Mouse (Mus musculus) C2C12 (cell line): ENCODE measurements around the gene Nt5c2. TPM values are rescaled to one million over a fixed set of nuclear protein-coding genes. Genes with fewer than 3 reads are reported as not detected.

Experiments used
- H3K27me3 ChIP-seq: one replicate; pipeline ENCODE4 v1.6.1; 2011; ENCODE audit not compliant: control insufficient read depth, insufficient read depth, insufficient read length
- H3K36me3 ChIP-seq: one replicate; pipeline ENCODE4 v1.6.1; 2011; ENCODE audit not compliant: control insufficient read depth, insufficient read depth
- H3K4me3 ChIP-seq: one replicate; pipeline ENCODE4 v1.5.1; 2011; ENCODE audit warnings: mild to moderate bottlenecking, control low read depth; ENCODE audit not compliant: poor library complexity, insufficient read depth, severe bottlenecking
- H3K79me2 ChIP-seq: one replicate; pipeline ENCODE4 v1.6.1; 2011; ENCODE audit not compliant: control insufficient read depth, insufficient read depth
- H3K79me3 ChIP-seq: one replicate; pipeline ENCODE4 v1.6.1; 2011; ENCODE audit warnings: low read depth, control low read depth
- H3ac ChIP-seq: one replicate; pipeline ENCODE3; 2011; ENCODE audit warnings: low read depth; ENCODE audit not compliant: control insufficient read depth, insufficient read length
- CEBPB ChIP-seq: IDR thresholded peaks from one replicate; pipeline ENCODE4 v1.6.1; 2011; ENCODE audit warnings: low read depth, mild to moderate bottlenecking, control low read depth, moderate library complexity
- CTCF ChIP-seq: IDR thresholded peaks from one replicate; pipeline ENCODE4 v1.5.1; 2011; ENCODE audit not compliant: control insufficient read depth, insufficient read depth, insufficient read length
- FOSL1 ChIP-seq: IDR thresholded peaks from one replicate; pipeline ENCODE4 v1.8.0; 2011; ENCODE audit warnings: mild to moderate bottlenecking, low read length; ENCODE audit not compliant: poor library complexity, insufficient read depth, severe bottlenecking
- MAX ChIP-seq: IDR thresholded peaks from one replicate; pipeline ENCODE4 v1.6.1; 2011; ENCODE audit warnings: mild to moderate bottlenecking, control low read depth
- MYOD1 ChIP-seq: IDR thresholded peaks from one replicate; pipeline ENCODE4 v1.6.1; 2011; ENCODE audit warnings: low read depth; ENCODE audit not compliant: control insufficient read depth, insufficient read length
- MYOG ChIP-seq: IDR thresholded peaks from one replicate; pipeline ENCODE4 v1.6.1; 2011; ENCODE audit not compliant: control insufficient read depth, insufficient read length; ENCODE audit errors: extremely low read depth
- USF1 ChIP-seq: IDR thresholded peaks from one replicate; pipeline ENCODE4 v1.6.1; 2011; ENCODE audit warnings: low read depth, mild to moderate bottlenecking, control low read depth, moderate library complexity
- polyA plus RNA-seq: library from polyadenylated mRNA; unstranded; fragments of >200 nt; fragmentation: generic; extraction: Trizol; gene quantifications from one replicate; pipeline ENCODE4 v1.2.1, GENCODE M21; 2012; ENCODE audit warnings: missing spikeins

Gene Nt5c2
- polyA plus RNA-seq, 1 experiment = 18.2 TPM

- no peak overlapping the region for H3K4me3 ChIP-seq
- peak overlapping the region; percentile 14 for H3ac ChIP-seq
- no peaks in the 10 kb centered on the region for H3K79me3 ChIP-seq
- H3K27me3 ChIP-seq = no peaks in the 10 kb centered on the region
- H3K36me3 ChIP-seq = no peaks in the 10 kb centered on the region
- peak; percentile 34 for TF ChIP-seq MAX
- no peak for TF ChIP-seq CEBPB
- no peaks in the 10 kb centered on the region for H3K79me2 ChIP-seq
These were observed 44.7 kb downstream of the Nt5c2 start for GRCm38 (mm10) chr19:46970121-46970729.

GRCm38 (mm10) chr19:46969286-46969985 lies 45.5 kb downstream of the Nt5c2 start:
- H3K27me3 ChIP-seq = no peaks in the 10 kb centered on the region
- H3K79me3 ChIP-seq = no peaks in the 10 kb centered on the region
- no peaks in the 10 kb centered on the region for H3K79me2 ChIP-seq
- no peaks in the 10 kb centered on the region for H3K36me3 ChIP-seq
- no peak overlapping the region for H3ac ChIP-seq
- no peak overlapping the region for H3K4me3 ChIP-seq
- no peak for TF ChIP-seq CEBPB
- TF ChIP-seq MYOG = no peak
- no peak for TF ChIP-seq MYOD1
- TF ChIP-seq CTCF = no peak
- TF ChIP-seq USF1 = no peak
- TF ChIP-seq FOSL1 = no peak
- TF ChIP-seq MAX = no peak

- H3K36me3 ChIP-seq = no peaks in the 10 kb centered on the region
- H3K4me3 ChIP-seq = no peak overlapping the region
- no peaks in the 10 kb centered on the region for H3K79me3 ChIP-seq
- no peaks in the 10 kb centered on the region for H3K27me3 ChIP-seq
- H3ac ChIP-seq = no peak overlapping the region
- TF ChIP-seq MAX = no peak
- TF ChIP-seq CEBPB = no peak
- no peak for TF ChIP-seq MYOG
- TF ChIP-seq USF1 = no peak
- no peak for TF ChIP-seq FOSL1
- TF ChIP-seq CTCF = no peak
- TF ChIP-seq MYOD1 = no peak
- H3K79me2 ChIP-seq = no peaks in the 10 kb centered on the region
These were observed 46.1 kb downstream of the Nt5c2 start for GRCm38 (mm10) chr19:46968833-46969232.

- no peak overlapping the region for H3ac ChIP-seq
- no peak overlapping the region for H3K4me3 ChIP-seq
- H3K79me3 ChIP-seq = no peaks in the 10 kb centered on the region
- no peaks in the 10 kb centered on the region for H3K79me2 ChIP-seq
- no peaks in the 10 kb centered on the region for H3K36me3 ChIP-seq
- no peaks in the 10 kb centered on the region for H3K27me3 ChIP-seq
- TF ChIP-seq MYOG (no peak), MAX (no peak), CTCF (no peak), MYOD1 (no peak), FOSL1 (no peak), USF1 (no peak), CEBPB (no peak)
These were observed 47.1 kb downstream of the Nt5c2 start for GRCm38 (mm10) chr19:46967861-46968260.

DNA sequence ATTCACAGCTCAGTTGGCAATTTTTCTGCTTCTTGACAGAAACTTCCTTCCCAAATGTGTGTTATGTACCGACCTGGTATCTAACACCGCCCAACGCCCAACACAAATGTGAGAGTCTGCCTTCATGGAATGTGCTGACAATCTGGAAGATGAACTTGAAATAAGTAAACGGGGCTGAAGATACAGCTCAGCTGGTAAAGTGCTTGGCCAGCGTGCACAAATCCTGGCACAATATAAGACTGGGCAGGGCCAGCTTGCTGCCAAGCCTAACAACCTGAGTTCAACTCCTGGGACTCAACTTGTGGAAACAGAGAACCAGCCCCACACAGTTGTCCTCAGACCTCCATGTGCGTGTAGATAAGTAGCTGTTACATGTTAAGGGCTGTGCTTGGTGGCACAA lies 48.6 kb downstream of the Nt5c2 start:
- Histone ChIP-seq H3K79me3 (peaks cover 2% of the 10 kb centered on the region), H3K4me3 (no peak overlapping the region), H3K79me2 (peaks cover 5% of the 10 kb centered on the region), H3K27me3 (no peaks in the 10 kb centered on the region), H3K36me3 (no peaks in the 10 kb centered on the region), H3ac (no peak overlapping the region)
- TF ChIP-seq MYOD1 (no peak), MYOG (no peak), USF1 (no peak), CEBPB (no peak), CTCF (no peak), MAX (no peak), FOSL1 (no peak)

- H3K79me3 ChIP-seq = peaks cover 10% of the 10 kb centered on the region
- H3K4me3 ChIP-seq = no peak overlapping the region
These were observed 49.5 kb downstream of the Nt5c2 start for GRCm38 (mm10) chr19:46965496-46965895.

More at GRCm38 (mm10) chr19:46965496-46965895, 49.5 kb downstream of the Nt5c2 start:
- Histone ChIP-seq H3ac (no peak overlapping the region), H3K36me3 (no peaks in the 10 kb centered on the region), H3K27me3 (no peaks in the 10 kb centered on the region), H3K79me2 (peaks cover 13% of the 10 kb centered on the region)
- no peak for TF ChIP-seq CTCF
